Mouse (Mus musculus): Measurements from ENCODE around the gene Tram2.

- TF ChIP-seq CTCF (IDR thresholded peaks at IDR 0.05; ENCODE audit: control insufficient read depth, insufficient read depth, low read length) (no peak), POLR2A (IDR thresholded peaks at IDR 0.05; ENCODE audit: borderline replicate concordance, control insufficient read depth, low read depth, low read length) (no peak)
These were observed 38.3 kb downstream of the Tram2 start for GRCm38 (mm10) chr1:21040610-21041326.

All from bone marrow, adult 2 months (tissue).